Mouse (Mus musculus) liver, postnatal 0 days (tissue): ENCODE data around the gene Pde6d. TPM values are rescaled to one million over a fixed set of nuclear protein-coding genes. Genes with fewer than 3 reads are reported as not detected.
"Not testable (repeated sequence)": the region's sequence is repeated elsewhere in the genome, so short reads cannot be mapped to it uniquely, and the experiment has no call there.

Source experiments
- ATAC-seq: fragments of 200-750 bp; cut with Nextera tagmentation; 2 replicates; pipeline ENCODE4 v1.8.0; 2017; ENCODE audit warnings: mild to moderate bottlenecking, moderate library complexity
- DNase-seq: peaks from one replicate; pipeline ENCODE4 v3.0.0-alpha.2; 2016
- H3K27ac ChIP-seq: fragments of 300-500 bp; sonication (generic); 2 replicates; pipeline ENCODE4 v1.5.1; 2014; ENCODE audit warnings: antibody characterized with exemption, moderate library complexity, mild to moderate bottlenecking, low read depth
- H3K27me3 ChIP-seq: fragments of 300-500 bp; sonication (generic); 2 replicates; pipeline ENCODE4 v1.6.1; 2014; ENCODE audit warnings: low read length, control low read depth, mixed read lengths; ENCODE audit not compliant: insufficient read depth
- H3K36me3 ChIP-seq: fragments of 300-500 bp; sonication (generic); replicated peaks from 2 replicates; pipeline ENCODE4 v1.6.1; 2014; ENCODE audit warnings: mild to moderate bottlenecking, control low read depth, low read length, moderate library complexity, mixed read lengths; ENCODE audit not compliant: insufficient read depth
- H3K4me1 ChIP-seq: fragments of 300-500 bp; sonication (generic); 2 replicates; pipeline ENCODE4 v1.6.1; 2014; ENCODE audit warnings: antibody characterized with exemption, mild to moderate bottlenecking, control low read depth; ENCODE audit not compliant: insufficient read depth
- H3K4me2 ChIP-seq: fragments of 300-500 bp; sonication (generic); 2 replicates; pipeline ENCODE4 v1.6.1; 2014; ENCODE audit warnings: low read depth, mild to moderate bottlenecking, low read length, moderate library complexity, mixed read lengths
- H3K4me3 ChIP-seq: fragments of 300-500 bp; sonication (generic); 2 replicates; pipeline ENCODE4 v1.5.1; 2014; ENCODE audit warnings: low read depth, low read length
- H3K9ac ChIP-seq: fragments of 300-500 bp; sonication (generic); replicated peaks from 2 replicates; pipeline ENCODE4 v1.6.1; 2014; ENCODE audit warnings: mild to moderate bottlenecking, moderate library complexity
- H3K9me3 ChIP-seq: fragments of 300-500 bp; sonication (generic); 2 replicates; pipeline ENCODE4 v1.6.1; 2016; ENCODE audit warnings: mild to moderate bottlenecking, control low read depth, low read length, mixed read lengths
- CTCF ChIP-seq: sonication (generic); IDR thresholded peaks from 2 replicates; pipeline ENCODE4 v1.5.1; 2016; ENCODE audit warnings: antibody characterized with exemption, low read depth
- EP300 ChIP-seq: IDR thresholded peaks from 2 replicates; pipeline ENCODE4 v1.6.1; 2016; ENCODE audit warnings: antibody characterized with exemption, low read depth, mild to moderate bottlenecking
- WGBS: fragments of 180-500 bp; shearing (Covaris S2); extraction: QIAGEN DNeasy Blood & Tissue Kit; methylation state at CpG from one replicate; pipeline ENCODE4 v1.1.7; 2014; ENCODE audit not compliant: insufficient replicate concordance; 5-methylcytosine and 5-hydroxymethylcytosine counted together
- polyA plus RNA-seq: library from polyadenylated mRNA; unstranded; fragments of >200 nt; fragmentation: Nextera tagmentation; extraction: Ambion mirVana; gene quantifications from 2 replicates; pipeline ENCODE4 v1.2.1, GENCODE M21; 2015

Pde6d gene
- polyA plus RNA-seq, 1 experiment from 2014 or later = 25.2 TPM

- no peaks in the 10 kb centered on the region for H3K4me1 ChIP-seq
- DNase-seq (no peak), ATAC-seq (no peak)
- no peak overlapping the region for H3K27ac ChIP-seq
- H3K27me3 ChIP-seq = no peaks in the 10 kb centered on the region
- H3K4me3 ChIP-seq = no peak overlapping the region
- 58% methylated on average over 3 of the region's 3 CpGs for WGBS
- no peaks in the 10 kb centered on the region for H3K36me3 ChIP-seq
- no peak overlapping the region for H3K4me2 ChIP-seq
- H3K9ac ChIP-seq = no peak overlapping the region
- TF ChIP-seq CTCF (no peak), EP300 (no peak)
- H3K9me3 ChIP-seq = no peaks in the 10 kb centered on the region
Observed at GRCm38 (mm10) chr1:86517076-86517475, 65.4 kb downstream of the Pde6d start.

DNA sequence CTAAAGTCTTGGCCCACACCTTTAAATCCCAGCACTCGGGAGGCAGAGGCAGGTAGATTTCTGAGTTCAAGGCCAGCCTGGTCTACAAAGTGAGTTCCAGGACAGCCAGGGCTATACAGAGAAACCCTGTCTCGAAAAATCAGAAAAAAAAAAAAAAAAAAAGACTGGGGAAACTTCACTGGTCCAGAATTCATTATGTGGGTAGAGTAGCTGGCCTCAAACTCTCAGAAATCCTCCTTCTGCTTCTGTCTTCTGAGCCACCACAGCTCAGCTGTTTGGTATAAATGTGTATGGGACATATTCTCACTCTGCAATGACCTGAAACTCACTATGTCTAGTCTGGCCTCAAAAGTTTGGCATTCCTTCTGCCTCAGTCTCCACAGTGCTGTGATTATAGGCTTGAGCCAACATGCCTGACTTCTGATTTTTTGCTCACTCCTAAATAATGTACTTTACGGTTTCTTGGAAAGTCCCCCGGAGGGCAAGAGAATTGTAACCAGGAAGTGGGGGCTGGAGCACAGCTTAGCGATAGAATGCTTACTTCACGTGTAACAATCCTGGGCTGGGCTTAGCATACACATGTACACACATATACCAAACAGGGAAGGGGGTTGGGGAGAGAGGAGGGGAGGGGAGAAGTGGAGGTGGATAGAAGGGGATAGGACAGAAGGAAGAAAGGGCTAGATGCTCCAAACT is 66.6 kb downstream of the Pde6d start:
- Histone ChIP-seq H3K27me3 (no peaks in the 10 kb centered on the region), H3K36me3 (no peaks in the 10 kb centered on the region), H3K4me1 (no peaks in the 10 kb centered on the region), H3K9ac (no peak overlapping the region), H3K9me3 (no peaks in the 10 kb centered on the region), H3K4me3 (no peak overlapping the region), H3K4me2 (no peak overlapping the region), H3K27ac (no peak overlapping the region)
- no peak for DNase-seq
- WGBS = 48% methylated on average over 6 of the region's 6 CpGs
- ATAC-seq = no peak
- TF ChIP-seq CTCF = no peak
- no peak for TF ChIP-seq EP300

DNA sequence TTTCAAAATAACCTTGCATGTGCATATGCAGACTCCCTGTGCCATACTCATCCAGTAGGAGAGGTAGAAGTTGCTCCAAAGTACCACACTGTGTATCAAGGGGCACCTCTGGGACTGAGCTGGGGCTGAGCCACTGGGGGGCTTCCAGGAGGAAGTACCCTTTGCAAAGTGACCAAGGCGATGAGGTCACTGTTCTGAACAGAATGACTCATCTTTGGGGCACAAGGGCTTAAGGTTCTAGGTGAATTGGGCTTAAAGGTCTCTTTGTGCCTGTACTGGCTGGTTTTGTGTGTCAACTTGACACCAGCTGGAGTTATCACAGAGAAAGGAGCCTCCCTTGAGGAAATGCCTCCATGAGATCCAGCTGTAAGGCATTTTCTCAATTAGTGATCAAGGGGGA is 69.4 kb downstream of the Pde6d start:
- H3K27ac ChIP-seq, H3K4me3 ChIP-seq, H3K4me2 ChIP-seq, H3K4me1 ChIP-seq, ATAC-seq, H3K9ac ChIP-seq, H3K36me3 ChIP-seq, H3K9me3 ChIP-seq, H3K27me3 ChIP-seq, DNase-seq: not testable (repeated sequence)
- 67% methylated on average over 1 of the region's 1 CpGs for WGBS

- Histone ChIP-seq H3K36me3 (no peaks in the 10 kb centered on the region), H3K4me3 (no peak overlapping the region), H3K27ac (no peak overlapping the region), H3K4me2 (no peak overlapping the region), H3K9ac (no peak overlapping the region), H3K9me3 (no peaks in the 10 kb centered on the region), H3K4me1 (peaks cover 7% of the 10 kb centered on the region), H3K27me3 (no peaks in the 10 kb centered on the region)
- TF ChIP-seq CTCF (no peak), EP300 (no peak)
- DNase-seq (no peak), ATAC-seq (no peak)
- WGBS = 75% methylated on average over 4 of the region's 4 CpGs
Observed at GRCm38 (mm10) chr1:86512154-86512720, 70.2 kb downstream of the Pde6d start.

DNA sequence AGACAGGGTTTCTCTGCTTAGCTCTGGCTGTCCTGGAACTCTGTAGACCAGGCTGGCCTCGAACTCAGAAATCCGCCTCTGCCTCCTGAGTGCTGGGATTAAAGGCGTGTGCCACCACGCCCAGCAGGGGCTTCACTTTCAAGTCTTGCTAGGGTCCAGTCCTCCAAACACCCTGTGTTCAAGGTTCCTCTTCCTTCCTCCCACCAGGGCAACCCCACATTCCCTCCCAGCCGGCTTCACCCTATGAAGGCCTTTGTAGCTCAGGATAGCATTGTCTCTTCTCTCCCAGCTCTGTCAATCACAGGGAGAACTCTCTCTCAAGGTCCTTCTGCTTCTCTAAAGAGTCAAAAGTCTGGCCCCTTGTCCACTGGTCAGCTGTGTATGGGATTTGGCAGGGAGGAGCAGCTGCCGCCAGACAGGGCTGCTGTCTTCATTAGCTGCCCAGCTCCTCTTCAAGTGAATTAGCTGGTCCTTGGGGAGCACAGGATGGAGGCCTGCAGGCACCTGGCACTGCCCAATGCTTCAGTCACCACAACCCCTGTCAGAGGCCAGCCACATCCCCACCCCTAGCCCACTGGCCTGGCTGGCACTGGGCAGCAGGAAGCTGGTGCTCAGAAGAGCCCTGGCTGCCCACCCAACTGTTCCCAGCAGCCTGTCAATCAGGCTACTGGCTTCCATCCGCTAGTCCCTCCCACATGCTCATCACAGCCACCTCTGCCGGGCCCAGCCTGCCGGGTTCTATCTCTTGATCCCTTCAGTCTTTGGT is 71.6 kb downstream of the Pde6d start:
- ATAC-seq = no peak
- Histone ChIP-seq H3K27me3 (no peaks in the 10 kb centered on the region), H3K9ac (no peak overlapping the region), H3K4me3 (no peak overlapping the region), H3K27ac (peak overlapping the region; percentile 55; the same call in 1 of the 2 replicates), H3K36me3 (no peaks in the 10 kb centered on the region), H3K4me2 (no peak overlapping the region), H3K4me1 (peaks cover 14% of the 10 kb centered on the region), H3K9me3 (no peaks in the 10 kb centered on the region)
- no peak for TF ChIP-seq CTCF
- DNase-seq = no peak
- 61% methylated on average over 9 of the region's 9 CpGs for WGBS

- no peak overlapping the region for H3K9ac ChIP-seq
- H3K27ac ChIP-seq = no peak overlapping the region
- DNase-seq (no peak), ATAC-seq (no peak)
- H3K4me1 ChIP-seq = peaks cover 19% of the 10 kb centered on the region
- H3K9me3 ChIP-seq = no peaks in the 10 kb centered on the region
- H3K27me3 ChIP-seq = no peaks in the 10 kb centered on the region
- no peak overlapping the region for H3K4me2 ChIP-seq
- WGBS = 74% methylated on average over 1 of the region's 1 CpGs
- TF ChIP-seq CTCF (no peak), EP300 (no peak)
- H3K36me3 ChIP-seq = no peaks in the 10 kb centered on the region
- no peak overlapping the region for H3K4me3 ChIP-seq
Observed at GRCm38 (mm10) chr1:86510266-86510665, 72.2 kb downstream of the Pde6d start.
